Mouse (Mus musculus): ENCODE measurements around the gene Gamt.

- peak; percentile 97 for TF ChIP-seq POLR2A (IDR thresholded peaks at IDR 0.05; ENCODE audit: low read depth, low read length)
- TF ChIP-seq CTCF (IDR thresholded peaks at IDR 0.05; ENCODE audit: extremely low read depth, insufficient read depth, insufficient read length, insufficient replicate concordance), result peak; percentile 55; the same call in 1 of the 2 replicates
These were observed 31.7 kb upstream of the Gamt start, which contains the start of gene Rps15 for GRCm38 (mm10) chr10:80292251-80293146.

Data from spleen, adult 2 months (tissue).